Mouse (Mus musculus) testis, adult 2 months (tissue): ENCODE results near the gene Bmp5.

ENCODE experiments used
- CTCF ChIP-seq: fragments of 200-500 bp; IDR thresholded peaks from 2 replicates; pipeline ENCODE4 v1.5.1; 2012; ENCODE audit warnings: low read depth, mild to moderate bottlenecking, inconsistent platforms, low read length, moderate library complexity; ENCODE audit not compliant: control insufficient read depth, insufficient read depth, insufficient replicate concordance
- POLR2A ChIP-seq: fragments of 200-500 bp; IDR thresholded peaks from 2 replicates; pipeline ENCODE4 v1.6.1; 2012; ENCODE audit warnings: low read depth, mild to moderate bottlenecking, inconsistent platforms, low read length, moderate library complexity; ENCODE audit not compliant: control insufficient read depth

- no peak for TF ChIP-seq CTCF
- no peak for TF ChIP-seq POLR2A
Measured at GRCm38 (mm10) chr9:75858161-75858560, 83.0 kb downstream of the Bmp5 start.
